Mouse (Mus musculus): ENCODE measurements at regions not wholly inside any gene's neighbourhood (a gene's known extent, or its start where the extent isn't known, plus 50 kb on each side); places are given as distances from the start of the nearest gene placed in this dataset.

GRCm38 (mm10) chr10:111409497-111409896 lies 63.5 kb upstream of the Nap1l1 start:
- Histone ChIP-seq H3K4me3 (ENCODE audit: insufficient read depth in 1 of 2, low read depth in 1 of 2, low read length in 2 of 2, poor library complexity in 1 of 2, severe bottlenecking in 1 of 2) (no peak overlapping the region), H3K9me3 (ENCODE audit: control insufficient read depth, insufficient read depth, low read depth, low read length) (no peaks in the 10 kb centered on the region), H3K27ac (ENCODE audit: insufficient read depth, low read depth, low read length, poor library complexity, severe bottlenecking) (no peak overlapping the region), H3K4me1 (ENCODE audit: control insufficient read depth in 2 of 2, insufficient read depth in 2 of 2, low read length in 2 of 2, poor library complexity in 1 of 2) (peaks cover 4 to 18% of the 10 kb centered on the region in 2 experiments; a peak in 3 of 4 replicates), H3K9ac (ENCODE audit: insufficient read depth, low read depth, low read length, poor library complexity, severe bottlenecking) (no peak overlapping the region), H3K36me3 (ENCODE audit: control insufficient read depth, insufficient read depth, low read length, poor library complexity, severe bottlenecking) (no peaks in the 10 kb centered on the region)
- TF ChIP-seq MAFK (IDR thresholded peaks at IDR 0.05; ENCODE audit: insufficient read depth, low read depth, low read length) (no peak), CHD2 (IDR thresholded peaks at IDR 0.05; ENCODE audit: low read depth, low read length) (no peak), ZNF384 (IDR thresholded peaks at IDR 0.05; ENCODE audit: low read depth, low read length) (no peak), HCFC1 (IDR thresholded peaks at IDR 0.05; ENCODE audit: borderline replicate concordance, insufficient read depth, low read length) (no peak), ZC3H11A (IDR thresholded peaks at IDR 0.05; ENCODE audit: borderline replicate concordance, low read depth, low read length) (no peak)
- DNase-seq (ENCODE audit: low read depth, low spot score): no peak
- in situ Hi-C loops (cut with MboI; ENCODE audit: low sequenced_read_pairs in 2 of 2, unreplicated experiment in 2 of 2): no loop called here

GRCm38 (mm10) chr10:111410121-111410520 lies 62.9 kb upstream of the Nap1l1 start:
- in situ Hi-C loops (cut with MboI; ENCODE audit: low sequenced_read_pairs in 2 of 2, unreplicated experiment in 2 of 2): no loop called here
- no peaks in the 10 kb centered on the region for H3K36me3 ChIP-seq (ENCODE audit: control insufficient read depth, insufficient read depth, low read length, poor library complexity, severe bottlenecking)
- no peak for DNase-seq (ENCODE audit: low read depth, low spot score)
- no peak overlapping the region for H3K9ac ChIP-seq (ENCODE audit: insufficient read depth, low read depth, low read length, poor library complexity, severe bottlenecking)
- no peaks in the 10 kb centered on the region for H3K9me3 ChIP-seq (ENCODE audit: control insufficient read depth, insufficient read depth, low read depth, low read length)
- H3K27ac ChIP-seq (ENCODE audit: insufficient read depth, low read depth, low read length, poor library complexity, severe bottlenecking): no peak overlapping the region
- TF ChIP-seq HCFC1 (IDR thresholded peaks at IDR 0.05; ENCODE audit: borderline replicate concordance, insufficient read depth, low read length) (no peak), ZNF384 (IDR thresholded peaks at IDR 0.05; ENCODE audit: low read depth, low read length) (no peak), CHD2 (IDR thresholded peaks at IDR 0.05; ENCODE audit: low read depth, low read length) (no peak), MAFK (IDR thresholded peaks at IDR 0.05; ENCODE audit: insufficient read depth, low read depth, low read length) (no peak), ZC3H11A (IDR thresholded peaks at IDR 0.05; ENCODE audit: borderline replicate concordance, low read depth, low read length) (no peak)
- peaks cover 4 to 18% of the 10 kb centered on the region in 2 experiments; a peak in 3 of 4 replicates for H3K4me1 ChIP-seq (ENCODE audit: control insufficient read depth in 2 of 2, insufficient read depth in 2 of 2, low read length in 2 of 2, poor library complexity in 1 of 2)
- H3K4me3 ChIP-seq (ENCODE audit: insufficient read depth in 1 of 2, low read depth in 1 of 2, low read length in 2 of 2, poor library complexity in 1 of 2, severe bottlenecking in 1 of 2): no peak overlapping the region

GRCm38 (mm10) chr10:111411533-111411932 lies 61.5 kb upstream of the Nap1l1 start:
- no peak overlapping the region for H3K27ac ChIP-seq (ENCODE audit: insufficient read depth, low read depth, low read length, poor library complexity, severe bottlenecking)
- TF ChIP-seq MAFK (IDR thresholded peaks at IDR 0.05; ENCODE audit: insufficient read depth, low read depth, low read length): no peak
- TF ChIP-seq ZC3H11A (IDR thresholded peaks at IDR 0.05; ENCODE audit: borderline replicate concordance, low read depth, low read length): no peak
- no peak for TF ChIP-seq CHD2 (IDR thresholded peaks at IDR 0.05; ENCODE audit: low read depth, low read length)
- no peak for TF ChIP-seq HCFC1 (IDR thresholded peaks at IDR 0.05; ENCODE audit: borderline replicate concordance, insufficient read depth, low read length)
- TF ChIP-seq ZNF384 (IDR thresholded peaks at IDR 0.05; ENCODE audit: low read depth, low read length): no peak
- DNase-seq (ENCODE audit: low read depth, low spot score): no peak
- H3K9ac ChIP-seq (ENCODE audit: insufficient read depth, low read depth, low read length, poor library complexity, severe bottlenecking): no peak overlapping the region
- in situ Hi-C loops (cut with MboI; ENCODE audit: low sequenced_read_pairs in 2 of 2, unreplicated experiment in 2 of 2): no loop called here
- peaks cover 4 to 21% of the 10 kb centered on the region in 2 experiments; a peak in 3 of 4 replicates for H3K4me1 ChIP-seq (ENCODE audit: control insufficient read depth in 2 of 2, insufficient read depth in 2 of 2, low read length in 2 of 2, poor library complexity in 1 of 2)
- H3K4me3 ChIP-seq (ENCODE audit: insufficient read depth in 1 of 2, low read depth in 1 of 2, low read length in 2 of 2, poor library complexity in 1 of 2, severe bottlenecking in 1 of 2): no peak overlapping the region
- no peaks in the 10 kb centered on the region for H3K36me3 ChIP-seq (ENCODE audit: control insufficient read depth, insufficient read depth, low read length, poor library complexity, severe bottlenecking)
- no peaks in the 10 kb centered on the region for H3K9me3 ChIP-seq (ENCODE audit: control insufficient read depth, insufficient read depth, low read depth, low read length)

- in situ Hi-C loops (cut with MboI; ENCODE audit: low sequenced_read_pairs in 2 of 2, unreplicated experiment in 2 of 2): no loop called here
- TF ChIP-seq ZC3H11A (IDR thresholded peaks at IDR 0.05; ENCODE audit: borderline replicate concordance, low read depth, low read length) (no peak), MAFK (IDR thresholded peaks at IDR 0.05; ENCODE audit: insufficient read depth, low read depth, low read length) (no peak), CHD2 (IDR thresholded peaks at IDR 0.05; ENCODE audit: low read depth, low read length) (no peak), HCFC1 (IDR thresholded peaks at IDR 0.05; ENCODE audit: borderline replicate concordance, insufficient read depth, low read length) (no peak), ZNF384 (IDR thresholded peaks at IDR 0.05; ENCODE audit: low read depth, low read length) (no peak)
- H3K4me1 ChIP-seq (ENCODE audit: control insufficient read depth in 2 of 2, insufficient read depth in 2 of 2, low read length in 2 of 2, poor library complexity in 1 of 2): peaks cover 3 to 24% of the 10 kb centered on the region in 2 experiments; a peak in 3 of 4 replicates
Measured at GRCm38 (mm10) chr10:111416611-111417130, 56.4 kb upstream of the Nap1l1 start.

More at GRCm38 (mm10) chr10:111416611-111417130, 56.4 kb upstream of the Nap1l1 start:
- no peaks in the 10 kb centered on the region for H3K9me3 ChIP-seq (ENCODE audit: control insufficient read depth, insufficient read depth, low read depth, low read length)
- H3K27ac ChIP-seq (ENCODE audit: insufficient read depth, low read depth, low read length, poor library complexity, severe bottlenecking): peak overlapping the region; percentile 27; the same call in 1 of the 2 replicates
- H3K9ac ChIP-seq (ENCODE audit: insufficient read depth, low read depth, low read length, poor library complexity, severe bottlenecking): 0 out of 2 replicates have a peak overlapping the region, but pooled peaks have one; percentile 6
- no peak overlapping the region for H3K4me3 ChIP-seq (ENCODE audit: insufficient read depth in 1 of 2, low read depth in 1 of 2, low read length in 2 of 2, poor library complexity in 1 of 2, severe bottlenecking in 1 of 2)
- no peaks in the 10 kb centered on the region for H3K36me3 ChIP-seq (ENCODE audit: control insufficient read depth, insufficient read depth, low read length, poor library complexity, severe bottlenecking)
- no peak for DNase-seq (ENCODE audit: low read depth, low spot score)

Data from ES-E14 (cell line).